Mouse (Mus musculus) stomach, postnatal 0 days (tissue): ENCODE results near the gene Naglu.
"Not testable (repeated sequence)": the region's sequence is repeated elsewhere in the genome, so short reads cannot be mapped to it uniquely, and the experiment has no call there.

Experiments
- CTCF ChIP-seq: IDR thresholded peaks from 2 replicates; pipeline ENCODE4 v1.5.1; 2016; ENCODE audit warnings: antibody characterized with exemption, low read depth, mild to moderate bottlenecking, moderate library complexity
- EP300 ChIP-seq: optimal IDR thresholded peaks from 2 replicates; pipeline ENCODE3; 2016; ENCODE audit warnings: antibody characterized with exemption

- not testable (repeated sequence) for TF ChIP-seq EP300, CTCF
Observed at GRCm38 (mm10) chr11:101125008-101125407, 55.2 kb downstream of the Naglu start.
